Mouse (Mus musculus) liver, adult 2 months (tissue): ENCODE data around the gene Lrrc37a.

Source experiments
- CTCF ChIP-seq: fragments of 200-500 bp; IDR thresholded peaks from 2 replicates; pipeline ENCODE4 v1.5.1; 2011; ENCODE audit warnings: low read depth, low read length, control low read depth
- POLR2A ChIP-seq: fragments of 200-500 bp; IDR thresholded peaks from 2 replicates; pipeline ENCODE4 v1.6.1; 2011; ENCODE audit warnings: low read length, control low read depth; ENCODE audit not compliant: insufficient read depth; ENCODE audit errors: extremely low read depth

GRCm38 (mm10) chr11:103406551-103406950 lies 97.8 kb downstream of the Lrrc37a start:
- no peak for TF ChIP-seq CTCF
- no peak for TF ChIP-seq POLR2A
